Mouse (Mus musculus) right cerebral cortex, postnatal 25 days (tissue): Measurements from ENCODE around the gene Clec11a.
"Not testable (repeated sequence)": the region's sequence is repeated elsewhere in the genome, so short reads cannot be mapped to it uniquely, and the experiment has no call there.

Experiments
- DNase-seq: peaks from one replicate; pipeline ENCODE4 v3.0.0; 2022

Clec11a gene

GRCm38 (mm10) chr7:44320886-44321285, 14.2 kb upstream of the Clec11a start:
- peak; percentile 65 for DNase-seq

GRCm38 (mm10) chr7:44317913-44318312, 11.2 kb upstream of the Clec11a start:
- no peak for DNase-seq

DNA sequence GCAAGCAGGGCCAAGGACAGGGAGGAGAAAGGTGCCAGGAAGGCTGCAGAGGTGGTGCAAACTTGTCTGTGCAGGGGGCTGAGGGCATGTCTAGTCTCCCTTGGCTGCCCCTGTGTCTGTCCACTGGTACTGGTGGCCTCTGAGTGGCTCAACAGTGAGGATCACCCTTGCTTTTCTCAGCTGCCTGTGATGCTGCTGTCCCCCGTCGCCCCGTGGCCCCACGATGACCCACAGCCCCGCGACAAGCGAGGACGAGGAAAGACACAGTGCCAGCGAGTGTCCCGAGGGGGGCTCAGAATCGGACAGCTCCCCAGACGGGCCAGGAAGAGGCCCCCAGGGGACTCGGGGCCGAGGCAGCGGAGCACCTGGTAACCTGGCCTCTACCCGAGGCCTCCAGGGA, 5.8 kb upstream of the Clec11a start:
- DNase-seq: no peak

GRCm38 (mm10) chr7:44311713-44312304, 5.1 kb upstream of the Clec11a start:
- DNase-seq: no peak

GRCm38 (mm10) chr7:44310878-44311712, 4.4 kb upstream of the Clec11a start:
- DNase-seq: peak; percentile 82

GRCm38 (mm10) chr7:44310285-44310877, 3.7 kb upstream of the Clec11a start:
- DNase-seq: no peak

GRCm38 (mm10) chr7:44309475-44310284, 3.0 kb upstream of the Clec11a start, which contains the start of gene Shank1:
TSS of gene Shank1 (plus strand) at chr7:44310253.
- no peak for DNase-seq

GRCm38 (mm10) chr7:44307261-44308020, 739 bp upstream of the Clec11a start:
- DNase-seq: no peak

DNA sequence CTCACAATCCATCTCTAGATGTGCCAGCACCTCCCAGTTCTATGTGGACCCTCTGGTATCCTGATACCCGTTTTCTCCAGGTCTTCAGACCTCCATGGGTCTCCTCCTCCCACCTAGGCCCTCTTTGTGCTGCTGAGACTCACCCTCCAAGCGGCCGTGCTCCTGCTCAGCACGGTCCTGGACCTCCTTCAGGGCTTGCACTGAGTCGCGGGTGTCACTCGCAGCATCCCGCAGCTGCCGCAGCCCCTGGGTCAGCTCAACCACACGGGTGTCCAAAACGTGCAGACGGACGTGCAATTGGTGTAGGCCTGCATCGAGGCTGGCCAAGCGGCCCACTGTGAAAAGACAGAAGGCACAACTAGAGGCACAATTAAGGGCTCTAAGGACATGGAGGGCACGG, 1.0 kb downstream of the Clec11a start:
- DNase-seq: no peak

DNA sequence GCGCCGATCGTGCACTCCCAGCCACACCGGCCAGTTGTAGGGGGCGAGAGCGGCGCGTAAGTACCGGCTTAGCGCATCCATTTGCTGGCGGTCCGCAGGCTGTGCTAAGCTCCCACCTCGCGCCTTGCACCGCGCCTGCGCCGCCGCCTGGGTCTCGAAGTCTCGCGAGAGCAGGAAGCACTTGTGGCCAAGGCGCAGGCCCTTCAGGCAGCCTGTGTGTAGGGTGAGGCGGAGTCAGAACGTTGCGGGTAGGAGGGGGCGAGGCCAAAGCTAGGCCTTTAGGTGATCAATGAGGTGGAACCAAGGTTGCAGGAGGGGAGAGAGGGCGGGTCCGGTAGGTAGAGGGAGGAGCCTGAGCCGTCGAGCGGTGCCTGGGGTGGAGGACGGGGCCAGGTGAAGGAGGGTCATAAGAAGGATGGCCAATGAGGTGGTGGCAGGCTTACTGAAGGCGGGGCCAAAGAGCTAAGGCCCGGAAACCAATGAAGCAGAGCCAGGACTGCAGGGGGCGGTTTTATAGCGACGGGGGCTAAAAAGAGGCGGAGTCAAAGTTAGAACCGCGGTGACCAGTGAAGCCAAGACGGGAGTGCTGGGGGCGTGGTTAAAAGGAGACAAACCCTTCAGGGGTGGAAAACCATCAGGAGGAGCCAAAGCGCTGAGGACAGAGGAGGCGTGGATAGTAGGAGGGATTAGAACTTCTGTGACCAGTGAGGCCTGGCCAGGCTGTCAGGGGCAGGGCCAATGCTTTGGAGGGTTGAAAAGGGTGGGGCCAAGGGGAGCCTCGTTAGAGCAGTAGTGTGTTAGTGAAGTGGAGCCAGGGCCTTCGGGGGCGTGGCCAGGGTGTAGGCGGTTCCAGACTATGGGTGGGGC, 1.7 kb downstream of the Clec11a start:
- DNase-seq: peak; percentile 98

DNA sequence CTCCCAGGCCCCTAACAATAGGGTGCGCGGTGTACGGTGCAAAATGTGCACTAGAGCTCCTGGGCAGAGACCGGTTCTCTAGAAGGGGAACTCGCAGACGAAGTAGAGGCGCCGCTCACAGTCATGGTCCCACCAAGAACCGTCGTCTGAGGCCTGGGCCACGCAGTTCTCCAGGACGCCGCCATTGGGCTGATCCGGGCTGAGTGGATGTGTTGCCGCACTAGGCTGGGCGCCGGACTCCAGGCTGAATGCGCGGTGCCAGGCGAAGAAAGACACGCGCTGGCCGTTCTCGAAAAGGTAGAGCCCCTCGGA, 2.3 kb downstream of the Clec11a start:
- no peak for DNase-seq

DNA sequence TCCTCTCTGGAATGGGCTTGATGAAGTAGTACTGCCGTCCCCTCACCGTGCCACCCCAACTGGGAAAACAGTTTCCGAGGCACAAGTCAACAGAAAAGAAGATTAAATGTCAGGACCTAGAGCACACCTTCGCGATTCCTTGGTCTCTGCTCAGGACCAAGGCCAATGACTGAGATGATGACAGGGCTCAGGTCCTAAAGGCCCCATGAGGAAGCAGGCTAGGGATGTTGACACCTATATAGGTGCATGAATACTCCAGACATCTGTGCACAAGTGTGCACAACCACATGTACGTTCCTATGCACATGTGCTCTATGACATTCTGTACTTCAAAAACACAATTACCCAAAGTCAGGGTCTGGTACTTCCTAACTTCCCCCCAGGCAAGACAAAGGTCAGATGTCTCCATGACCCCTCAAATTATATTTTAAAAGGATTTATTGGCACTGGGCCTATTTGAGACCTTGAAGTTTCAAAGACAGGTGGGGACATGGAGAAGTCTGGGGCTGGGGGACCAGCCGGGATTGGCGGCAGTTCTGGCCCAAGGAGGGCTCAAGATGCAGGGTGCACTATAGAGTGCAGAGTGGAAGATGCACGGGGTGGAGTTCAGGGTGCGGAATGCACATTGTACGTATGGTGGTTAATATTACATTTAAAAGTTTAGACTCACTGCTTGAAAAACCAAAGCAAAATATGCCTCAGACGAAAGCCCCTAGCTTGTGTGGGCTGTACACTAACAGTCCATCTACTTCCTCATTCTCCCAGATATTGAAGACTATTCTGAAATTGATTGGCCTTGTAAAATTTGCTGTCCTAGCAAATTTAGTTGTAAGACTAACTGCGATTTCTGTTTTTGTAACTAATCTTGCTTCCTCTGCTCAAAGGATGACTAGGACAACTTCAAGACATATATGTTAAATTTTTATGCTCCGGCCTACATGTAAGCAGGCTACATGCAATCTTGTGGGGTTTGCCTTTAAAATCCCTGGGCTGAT, 3.1 kb downstream of the Clec11a start:
- no peak for DNase-seq

DNA sequence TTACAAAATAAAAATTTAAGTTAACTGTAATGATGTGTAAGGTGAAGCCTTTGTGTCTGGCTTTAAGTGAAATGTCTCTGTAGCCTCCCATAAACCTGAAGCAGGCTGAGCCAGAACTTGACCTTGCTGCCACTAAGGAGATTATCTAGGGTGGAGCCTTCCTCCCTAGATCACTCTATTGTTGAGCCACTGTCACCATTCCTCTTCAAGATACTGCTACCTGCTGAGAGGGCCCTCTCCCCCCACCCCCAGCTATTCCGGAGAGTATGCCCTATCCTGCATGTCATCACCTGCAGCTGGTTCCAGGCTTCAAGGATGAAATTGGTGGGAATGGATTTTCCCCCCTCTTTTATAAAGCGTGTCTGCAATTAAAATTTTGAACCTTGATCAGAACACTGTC, 9.2 kb downstream of the Clec11a start:
- not testable (repeated sequence) for DNase-seq

DNA sequence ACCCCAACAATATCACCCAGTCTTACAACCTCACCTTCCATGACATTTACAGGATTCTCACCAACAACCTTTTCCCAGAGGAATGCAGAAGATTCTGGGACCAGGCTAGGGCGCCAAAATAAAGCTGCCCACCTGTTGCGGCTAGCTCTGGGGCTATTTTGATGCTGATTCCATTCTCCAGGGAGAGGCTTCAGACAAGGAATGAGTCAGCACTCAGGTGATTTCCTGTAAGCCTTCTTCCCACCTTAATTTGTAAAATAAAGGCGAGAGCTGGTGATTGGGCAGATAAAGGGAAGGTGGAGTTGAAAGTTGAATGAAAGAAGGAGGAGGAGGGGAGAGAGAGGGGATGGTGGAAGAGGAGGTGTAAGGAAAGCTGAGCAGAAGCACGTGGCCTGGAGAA, 15.3 kb downstream of the Clec11a start:
- no peak for DNase-seq

DNA sequence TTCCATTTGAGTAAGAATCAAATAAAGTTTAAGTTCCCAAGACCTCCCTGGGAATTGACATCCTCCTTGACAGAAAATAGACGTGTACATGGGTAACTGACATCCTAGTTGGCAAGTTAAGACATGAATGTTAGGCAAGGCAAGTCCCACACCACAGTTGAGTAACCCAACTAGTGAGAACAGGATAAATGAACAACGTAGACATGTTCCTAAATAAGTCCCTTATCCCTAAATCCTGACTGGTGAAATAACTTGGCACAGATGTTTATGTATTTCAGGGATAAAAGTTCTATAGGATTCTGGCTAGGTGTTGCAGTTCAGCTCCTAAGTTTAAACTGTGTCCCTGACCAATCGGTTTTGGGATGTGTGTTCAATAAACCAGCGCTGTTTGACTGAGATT, 15.7 kb downstream of the Clec11a start:
- DNase-seq: no peak

- no peak for DNase-seq
Observed at GRCm38 (mm10) chr7:44287760-44288159, 18.9 kb downstream of the Clec11a start.

DNA sequence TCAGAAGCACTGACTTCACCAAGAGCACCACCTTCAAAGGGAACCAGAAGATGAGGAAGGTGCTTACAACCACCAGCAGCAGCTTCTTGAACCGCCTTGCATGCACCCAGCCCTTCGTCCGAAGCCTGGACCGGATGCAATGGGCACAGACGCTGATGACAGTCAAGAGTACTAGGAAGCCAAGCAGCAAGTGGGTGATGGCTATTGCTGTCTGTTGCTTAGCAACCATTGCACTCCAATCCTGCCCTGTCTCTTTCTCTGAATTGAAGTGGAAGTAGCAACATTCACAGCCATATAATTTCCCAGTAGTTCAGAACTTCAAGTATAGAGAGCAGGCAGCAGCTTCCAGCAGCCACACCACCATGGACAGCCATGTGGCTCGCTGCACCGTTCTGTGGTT, 25.1 kb downstream of the Clec11a start:
- no peak for DNase-seq

GRCm38 (mm10) chr7:44280959-44281358, 25.7 kb downstream of the Clec11a start:
- DNase-seq: no peak

- DNase-seq: no peak
Observed at GRCm38 (mm10) chr7:44277250-44277622, 29.5 kb downstream of the Clec11a start.
